Mouse (Mus musculus) E14TG2a.4 (cell line): ENCODE data around the gene D630003M21Rik.
A peak's percentile ranks its signal among the peaks of the same experiment; 100 is the strongest.

Experiments
- H3K27me3 ChIP-seq: 2 replicates; pipeline ENCODE4 v1.6.1; 2014; ENCODE audit warnings: low read length, control low read depth; ENCODE audit not compliant: insufficient read depth
- H3K36me3 ChIP-seq: 2 replicates; pipeline ENCODE4 v1.6.1; 2014; ENCODE audit warnings: low read length, control low read depth; ENCODE audit not compliant: insufficient read depth
- H3K4me1 ChIP-seq: replicated peaks from 2 replicates; pipeline ENCODE4 v1.6.1; 2014; ENCODE audit warnings: low read depth, low read length, control low read depth
- H3K4me3 ChIP-seq: replicated peaks from 2 replicates; pipeline ENCODE4 v1.5.1; 2014; ENCODE audit warnings: mild to moderate bottlenecking, low read length
- H3K9me3 ChIP-seq: 2 replicates; pipeline ENCODE4 v1.6.1; 2014; ENCODE audit warnings: low read length, control low read depth
- CTCF ChIP-seq: conservative IDR thresholded peaks from 2 replicates; pipeline ENCODE4 v1.5.1; 2014; ENCODE audit warnings: low read length
- NANOG ChIP-seq: IDR thresholded peaks from 2 replicates; pipeline ENCODE4 v1.6.1; 2014; ENCODE audit warnings: borderline replicate concordance, low read length, mixed read lengths
- POU5F1 ChIP-seq: IDR thresholded peaks from 2 replicates; pipeline ENCODE4 v1.6.1; 2014; ENCODE audit warnings: low read length, borderline replicate concordance

Gene D630003M21Rik

DNA sequence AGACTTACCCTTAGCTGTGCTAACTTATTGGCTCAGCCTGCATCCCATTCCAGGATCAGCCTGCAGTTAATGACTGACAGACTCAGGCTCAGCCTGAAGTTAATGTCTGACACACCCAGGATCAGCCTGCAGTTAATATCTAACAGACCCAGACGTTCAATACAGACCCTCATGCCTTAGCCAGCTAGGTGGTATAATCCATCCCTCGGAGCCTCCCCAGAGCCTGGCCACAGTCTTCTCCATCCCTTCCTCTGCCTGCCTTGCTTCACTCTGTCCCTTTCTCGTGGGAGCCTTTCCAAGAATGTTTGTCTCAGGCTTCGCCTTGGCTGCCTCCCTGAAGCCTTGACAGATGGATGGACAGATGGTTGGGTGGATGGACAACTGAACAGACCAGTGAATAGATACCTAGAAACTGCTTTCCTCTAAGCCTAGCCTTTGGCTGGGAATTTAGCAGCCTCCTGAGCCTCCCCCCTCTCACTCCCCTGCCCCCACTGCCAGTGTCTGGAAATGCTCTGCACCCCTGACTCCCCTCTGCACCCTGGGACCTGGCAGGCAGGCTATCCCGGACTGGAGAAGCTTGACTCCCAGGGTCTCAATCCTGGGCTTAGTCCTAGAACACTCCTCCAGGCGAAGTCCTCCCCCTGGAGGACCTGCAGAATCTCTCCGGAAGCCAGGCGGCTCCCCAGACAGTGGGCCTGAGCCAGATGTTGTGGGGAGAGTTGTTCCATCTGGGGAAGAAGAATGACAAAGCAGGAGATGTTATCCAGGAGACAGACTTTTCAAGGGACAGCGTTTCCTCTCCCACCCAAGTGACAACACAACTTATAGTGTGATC, 13.5 kb downstream of the D630003M21Rik start:
- Histone ChIP-seq H3K36me3 (no peaks in the 10 kb centered on the region), H3K27me3 (peaks cover 26% of the 10 kb centered on the region; the same call in 1 of the 2 replicates), H3K4me3 (no peak overlapping the region), H3K9me3 (no peaks in the 10 kb centered on the region), H3K4me1 (peaks cover 10% of the 10 kb centered on the region)
- no peak for TF ChIP-seq CTCF
- no peak for TF ChIP-seq POU5F1

DNA sequence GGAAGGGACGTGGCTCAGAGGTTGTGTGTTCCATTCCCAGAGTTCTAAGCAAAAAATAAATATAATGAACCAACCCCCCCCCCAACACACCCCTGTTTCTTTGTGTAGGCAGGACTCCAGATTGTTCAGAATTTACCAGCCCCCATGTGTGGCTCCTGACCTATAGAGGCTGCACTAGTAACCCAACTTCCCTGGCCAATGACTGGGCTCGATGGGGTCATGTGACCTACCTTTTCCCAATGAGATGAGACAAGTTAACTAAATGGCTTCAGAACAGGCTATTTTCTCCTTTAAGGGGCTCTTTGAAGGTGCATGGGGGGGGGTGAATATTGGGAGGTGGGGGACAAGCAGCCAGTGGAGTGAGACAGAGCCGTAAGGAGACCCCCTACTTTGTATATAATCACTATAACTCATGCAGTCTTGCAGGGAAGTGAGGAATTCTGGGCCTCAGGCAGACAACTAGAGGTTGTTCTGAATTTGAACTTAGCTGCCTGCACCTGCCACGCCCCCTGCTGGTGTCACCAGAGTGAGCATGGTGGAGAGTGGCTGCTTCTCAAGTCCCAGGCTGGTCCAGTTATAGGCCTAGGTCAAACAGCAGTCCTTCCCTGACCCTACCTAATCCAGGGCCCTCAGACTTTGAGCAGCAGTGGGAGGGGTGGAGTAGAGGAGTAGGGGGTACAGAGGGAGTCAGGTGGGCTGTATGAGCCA, 17.1 kb downstream of the D630003M21Rik start:
- TF ChIP-seq NANOG (no peak), POU5F1 (no peak), CTCF (no peak; the same call in 1 of the 2 replicates)

DNA sequence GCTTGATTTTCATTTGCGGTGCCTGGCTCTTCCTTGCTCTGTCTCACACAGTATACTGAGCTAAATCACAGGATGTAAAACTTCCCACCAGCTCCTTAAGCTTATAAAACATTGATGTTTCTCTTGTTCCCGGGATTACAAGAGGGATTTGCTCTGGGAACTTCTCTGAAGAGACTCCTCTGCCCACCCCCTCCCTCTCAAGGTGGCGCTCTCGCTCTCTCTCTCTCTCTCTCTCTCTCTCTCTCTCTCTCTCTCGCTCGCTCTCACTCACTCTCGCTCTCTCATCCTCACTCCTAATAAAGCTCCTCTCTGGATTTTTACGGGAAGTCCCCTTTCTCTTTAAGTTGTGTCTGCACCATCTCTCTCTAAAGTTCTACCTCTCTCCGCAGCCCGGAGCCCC, 18.1 kb downstream of the D630003M21Rik start:
- Histone ChIP-seq H3K36me3 (no peaks in the 10 kb centered on the region), H3K4me1 (peaks cover 22% of the 10 kb centered on the region), H3K9me3 (no peaks in the 10 kb centered on the region), H3K27me3 (peaks cover 17% of the 10 kb centered on the region), H3K4me3 (no peak overlapping the region)
- TF ChIP-seq POU5F1 = no peak

More for the DNA sequence above, 17.1 kb downstream of the D630003M21Rik start:
- Histone ChIP-seq H3K4me1 (peaks cover 22% of the 10 kb centered on the region), H3K36me3 (no peaks in the 10 kb centered on the region), H3K9me3 (no peaks in the 10 kb centered on the region), H3K27me3 (peaks cover 24% of the 10 kb centered on the region), H3K4me3 (no peak overlapping the region)

DNA sequence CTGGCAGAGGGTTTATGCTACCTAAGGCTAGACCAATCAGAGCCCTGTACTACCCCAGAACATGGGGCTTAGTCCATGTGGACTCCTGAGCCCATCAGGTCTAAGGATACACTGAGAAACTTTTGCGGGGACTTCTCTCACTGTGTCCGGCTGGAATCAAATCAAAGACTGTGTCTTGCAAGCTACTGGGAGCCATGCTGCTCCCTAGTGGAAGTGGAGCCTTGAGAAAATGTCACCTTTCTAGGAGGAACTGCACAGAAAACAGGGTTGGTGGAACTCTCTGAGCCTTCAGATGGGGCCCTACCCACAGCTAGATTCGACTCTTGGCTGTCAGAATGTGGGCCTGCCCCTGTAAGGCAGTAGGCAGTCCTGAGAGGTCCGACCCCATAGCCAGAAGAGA, 18.5 kb downstream of the D630003M21Rik start:
- Histone ChIP-seq H3K36me3 (no peaks in the 10 kb centered on the region), H3K9me3 (no peaks in the 10 kb centered on the region), H3K4me3 (no peak overlapping the region), H3K4me1 (peaks cover 22% of the 10 kb centered on the region), H3K27me3 (peaks cover 19% of the 10 kb centered on the region)
- TF ChIP-seq POU5F1 (no peak), NANOG (no peak), CTCF (peak; percentile 81)

DNA sequence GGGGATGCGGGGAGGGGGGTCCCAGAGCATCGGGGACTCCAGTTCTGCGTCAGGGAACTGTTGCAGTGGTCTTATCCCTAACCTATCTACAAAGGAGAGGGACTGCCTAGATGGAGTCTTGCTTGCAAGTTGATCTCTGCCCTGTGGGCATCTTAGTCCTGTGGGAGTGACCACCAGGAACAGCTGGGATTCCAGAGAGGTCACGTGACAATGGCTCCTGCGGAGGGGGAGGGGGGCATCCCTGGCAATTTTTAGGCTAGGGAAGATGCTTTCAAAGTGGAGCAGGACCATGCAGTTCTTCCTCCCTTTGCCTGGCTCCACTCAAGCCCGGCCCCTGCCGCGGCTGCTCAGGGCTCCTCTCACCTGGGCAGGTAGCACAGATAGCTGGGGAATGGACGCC, 19.2 kb downstream of the D630003M21Rik start:
- peaks cover 19% of the 10 kb centered on the region for H3K27me3 ChIP-seq
- H3K36me3 ChIP-seq = no peaks in the 10 kb centered on the region
- no peak for TF ChIP-seq POU5F1
- TF ChIP-seq CTCF = no peak
- TF ChIP-seq NANOG = no peak
- peaks cover 22% of the 10 kb centered on the region for H3K4me1 ChIP-seq
- H3K9me3 ChIP-seq = no peaks in the 10 kb centered on the region
- H3K4me3 ChIP-seq = no peak overlapping the region

DNA sequence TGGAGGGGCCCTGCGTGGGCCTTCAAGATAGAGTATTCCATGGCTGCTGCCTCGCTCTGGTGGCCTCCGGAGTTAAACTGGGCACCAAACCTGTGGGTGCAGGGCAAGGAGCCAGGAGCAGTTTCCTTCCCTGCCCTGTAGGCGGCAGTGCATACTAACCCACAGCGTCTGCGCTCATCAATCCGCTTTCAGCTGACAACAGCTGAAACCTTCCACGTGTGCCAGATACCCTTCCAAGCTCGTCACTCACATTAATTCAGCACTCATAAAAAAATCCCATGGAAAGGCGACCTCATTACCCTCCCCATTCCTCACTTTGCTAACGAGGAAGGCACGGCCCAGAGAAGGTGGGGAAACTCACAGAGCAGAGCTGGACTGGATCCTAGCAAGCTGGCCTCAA, 21.2 kb downstream of the D630003M21Rik start:
- TF ChIP-seq POU5F1 = no peak
- TF ChIP-seq CTCF = peak; percentile 97
- TF ChIP-seq NANOG = no peak
- H3K4me1 ChIP-seq = peaks cover 28% of the 10 kb centered on the region
- peaks cover 15% of the 10 kb centered on the region for H3K27me3 ChIP-seq
- H3K4me3 ChIP-seq = peak overlapping the region; percentile 53
- H3K9me3 ChIP-seq = no peaks in the 10 kb centered on the region
- H3K36me3 ChIP-seq = no peaks in the 10 kb centered on the region

DNA sequence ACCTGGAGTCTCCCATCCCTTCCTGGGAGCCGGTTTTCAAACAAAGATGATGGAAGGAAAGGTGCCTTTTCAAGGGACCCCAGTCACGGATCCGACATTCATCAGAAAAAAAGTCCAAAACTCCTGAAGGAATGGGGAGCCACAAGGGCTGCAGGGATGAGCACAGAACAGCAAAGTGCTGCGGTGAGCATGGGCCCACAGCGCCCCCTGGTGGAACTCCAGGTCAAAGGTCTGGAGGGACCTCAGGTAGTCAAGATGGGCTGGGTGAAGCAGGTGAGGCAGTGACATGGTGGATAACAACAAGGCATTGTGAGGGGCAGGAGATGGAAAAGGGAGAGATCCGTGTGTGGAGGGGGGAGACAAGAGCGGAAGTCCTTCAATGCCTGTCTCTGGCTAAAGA, 24.9 kb downstream of the D630003M21Rik start:
- H3K27me3 ChIP-seq = peaks cover 10% of the 10 kb centered on the region
- TF ChIP-seq CTCF (peak; percentile 78), POU5F1 (no peak), NANOG (no peak)
- no peaks in the 10 kb centered on the region for H3K36me3 ChIP-seq
- H3K4me3 ChIP-seq = no peak overlapping the region
- H3K4me1 ChIP-seq = peaks cover 16% of the 10 kb centered on the region; the same call in 1 of the 2 replicates
- no peaks in the 10 kb centered on the region for H3K9me3 ChIP-seq

DNA sequence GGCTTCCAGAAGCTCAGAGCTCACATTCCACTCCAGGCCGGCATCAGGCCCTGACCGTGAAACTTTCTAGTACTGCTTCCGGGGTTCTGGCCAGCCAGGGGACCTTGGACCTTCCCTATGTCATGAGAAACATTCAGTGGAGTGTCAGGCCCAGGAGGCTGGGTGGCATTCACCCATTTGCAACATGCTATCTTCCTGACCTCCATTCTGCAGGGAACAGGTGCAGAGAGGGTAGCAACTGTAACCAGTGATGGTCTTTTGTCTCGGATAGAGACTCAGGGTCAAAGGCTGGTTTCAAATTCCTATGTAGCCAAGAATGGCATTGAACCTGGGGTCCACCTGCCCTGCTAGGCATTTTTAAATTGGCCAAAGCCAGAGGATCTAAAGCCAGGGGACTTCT, 25.3 kb downstream of the D630003M21Rik start:
- Histone ChIP-seq H3K9me3 (no peaks in the 10 kb centered on the region), H3K36me3 (no peaks in the 10 kb centered on the region), H3K4me3 (no peak overlapping the region), H3K27me3 (peaks cover 8% of the 10 kb centered on the region), H3K4me1 (peaks cover 16% of the 10 kb centered on the region; the same call in 1 of the 2 replicates)
- no peak for TF ChIP-seq CTCF
- no peak for TF ChIP-seq NANOG
- no peak for TF ChIP-seq POU5F1

DNA sequence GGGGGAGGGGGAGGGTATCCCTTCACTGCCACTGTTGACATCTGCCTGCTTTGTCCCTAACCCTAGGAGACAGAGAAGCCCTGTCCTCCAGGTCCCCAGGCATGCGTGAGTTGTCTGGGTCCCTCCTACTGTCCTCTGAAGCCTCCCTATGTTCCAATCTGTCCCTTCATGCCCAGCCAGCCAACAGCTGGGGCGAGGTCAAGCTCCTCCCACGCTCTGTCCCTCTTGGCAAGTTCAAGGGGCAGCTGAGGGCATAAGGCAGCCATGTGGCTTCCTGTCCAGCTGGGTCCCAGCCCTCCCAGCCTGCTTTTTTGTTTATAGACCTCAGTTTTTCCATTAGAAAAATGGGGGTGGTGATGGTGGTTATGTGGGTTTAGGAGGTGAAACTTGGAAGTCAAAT, 29.7 kb downstream of the D630003M21Rik start:
- Histone ChIP-seq H3K9me3 (no peaks in the 10 kb centered on the region), H3K4me3 (no peak overlapping the region), H3K36me3 (no peaks in the 10 kb centered on the region), H3K27me3 (no peaks in the 10 kb centered on the region), H3K4me1 (peaks cover 16% of the 10 kb centered on the region)
- no peak for TF ChIP-seq CTCF
